ENCODE assay signal across 12 mouse cellular contexts in the genomic region with DNA sequence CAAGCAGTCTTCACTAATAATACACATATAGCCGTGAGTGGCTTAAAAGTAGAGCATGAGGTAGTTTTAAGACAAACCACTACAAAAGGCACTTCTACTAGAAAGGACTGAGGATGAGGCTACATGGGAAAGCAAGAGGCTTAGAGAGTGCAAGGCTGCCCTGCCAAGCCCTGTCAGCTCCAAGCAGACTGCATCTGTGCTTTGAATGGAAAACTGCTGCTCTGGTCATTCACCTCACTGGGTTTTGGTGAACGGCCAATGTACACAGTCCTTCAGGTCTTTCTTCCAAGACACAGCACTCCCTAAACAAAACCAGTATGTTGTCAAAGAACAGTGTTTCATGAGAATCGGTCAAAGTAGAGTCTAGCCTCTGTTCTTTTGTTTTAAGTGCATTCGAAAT.
DNase-seq lines count a peak whose midpoint lies in the region; ATAC-seq and TF ChIP-seq lines count a peak whose summit lies in the region.
"Had no signal": no experiment of that assay in that cellular context is flagged by ENCODE, and none has a peak within 500 bp of the region (broad histone marks: within the 10 kb centered on the region; RNA-seq: fewer than 3 reads in every experiment).

No protein-coding gene starts in this region.

- no peaks in the 10 kb centered on the region for H3K79me2 ChIP-seq in heart, adult 2 months (replicated peaks; ENCODE audit: control insufficient read depth, insufficient read depth, low read length)

- DNase-seq in heart, postnatal 4 days = peak; percentile 17
- no peak for DNase-seq in heart, adult 2 months
- peak; percentile 34 for DNase-seq in lung, postnatal 0 days (ENCODE audit: low spot score)
- DNase-seq in lung, postnatal 25 days (ENCODE audit: low spot score) = no peak
- DNase-seq in kidney, adult 9 months = peak; percentile 30
- DNase-seq in lung, postnatal 36 days = peak; percentile 33
- no peak for DNase-seq in thymus, postnatal 10 days (ENCODE audit: low spot score in 2 of 2)
- DNase-seq: adrenal gland, adult 2 months had no signal

- ATAC-seq in lung, postnatal 0 days = no peak
- ATAC-seq: Patski had no signal

- H3K4me2 ChIP-seq in lung, postnatal 0 days (replicated peaks; ENCODE audit: low read depth, low read length) = no peak overlapping the region
- H3K4me2 ChIP-seq: embryonic facial prominence, embryonic 13.5 days had no signal

- no peak overlapping the region for H3K9ac ChIP-seq in heart, adult 2 months (ENCODE audit: low read depth, low read length)
- no peak overlapping the region for H3K9ac ChIP-seq in lung, postnatal 0 days (replicated peaks; ENCODE audit: low read depth)
- H3K9ac ChIP-seq: embryonic facial prominence, embryonic 13.5 days; liver, embryonic 14.5 days had no signal

- intact Hi-C loops in heart, adult 2 months (cut with DNase I) = no loop called here

- no peaks in the 10 kb centered on the region for H3K27me3 ChIP-seq in heart, adult 2 months (ENCODE audit: control insufficient read depth, insufficient read depth, low read length)
- no peaks in the 10 kb centered on the region for H3K27me3 ChIP-seq in lung, postnatal 0 days (replicated peaks; ENCODE audit: insufficient read depth, low read length)
- H3K27me3 ChIP-seq: embryonic facial prominence, embryonic 13.5 days; Patski had no signal

- H3K4me3 ChIP-seq in heart, adult 2 months = no peak overlapping the region
- no peak overlapping the region for H3K4me3 ChIP-seq in lung, postnatal 0 days (ENCODE audit: low read depth, low read length)
- H3K4me3 ChIP-seq: embryonic facial prominence, embryonic 13.5 days; hindbrain, embryonic 10.5 days had no signal

- peaks cover 2% of the 10 kb centered on the region for H3K4me1 ChIP-seq in heart, adult 2 months (ENCODE audit: control insufficient read depth, insufficient read depth, low read length)
- no peaks in the 10 kb centered on the region for H3K4me1 ChIP-seq in lung, postnatal 0 days (ENCODE audit: insufficient read depth, low read depth, low read length)
- H3K4me1 ChIP-seq: embryonic facial prominence, embryonic 13.5 days had no signal

- no peak overlapping the region for H3K27ac ChIP-seq in heart, adult 2 months
- no peak overlapping the region for H3K27ac ChIP-seq in lung, postnatal 0 days (ENCODE audit: low read length)
- H3K27ac ChIP-seq: embryonic facial prominence, embryonic 13.5 days; hindbrain, embryonic 10.5 days; liver, embryonic 14.5 days had no signal

- no peaks in the 10 kb centered on the region for H3K9me3 ChIP-seq in lung, postnatal 0 days (ENCODE audit: low read length)
- H3K9me3 ChIP-seq: embryonic facial prominence, embryonic 13.5 days; hindbrain, embryonic 10.5 days had no signal

- TF ChIP-seq POLR2A in heart, adult 2 months (IDR thresholded peaks at IDR 0.05; ENCODE audit: insufficient read depth, low read depth, low read length) = no peak

- H3K36me3 ChIP-seq in heart, adult 2 months (ENCODE audit: control insufficient read depth, insufficient read depth, low read length) = no peaks in the 10 kb centered on the region; the same call in 1 of the 2 replicates
- no peaks in the 10 kb centered on the region for H3K36me3 ChIP-seq in lung, postnatal 0 days (ENCODE audit: insufficient read depth, low read length)

- no peak for TF ChIP-seq EP300 in heart, adult 2 months (IDR thresholded peaks at IDR 0.05; ENCODE audit: insufficient read depth, low read depth, low read length)
- no peak for TF ChIP-seq EP300 in lung, postnatal 0 days (IDR thresholded peaks at IDR 0.05)

- 65% methylated on average over 4 of the region's 4 CpGs for WGBS in heart, adult 2 months
- 69% methylated on average over 4 of the region's 4 CpGs for WGBS in lung, postnatal 0 days

- no peak for TF ChIP-seq CTCF in heart, adult 2 months (IDR thresholded peaks at IDR 0.05)
- TF ChIP-seq CTCF in lung, postnatal 0 days (IDR thresholded peaks at IDR 0.05) = no peak

Comparison
In these comparisons a context has a peak if more than half of its experiments do, and no peak if none do; other contexts are left out.
1. DNase-seq: peak in heart, postnatal 4 days (single experiment), lung, postnatal 0 days (single experiment), kidney, adult 9 months (single experiment) and lung, postnatal 36 days (single experiment); none in heart, adult 2 months (0 of 2), lung, postnatal 25 days (single experiment) and thymus, postnatal 10 days (0 of 2).